In genomic region chr19:7089842-7090251, GRCm38 (mm10) we compare ENCODE assay signal across 10 mouse cellular contexts. TPM values are rescaled to one million over a fixed set of nuclear protein-coding genes. Genes with fewer than 3 reads are reported as not detected.
DNase-seq lines count a peak whose midpoint lies in the region; ATAC-seq lines count a peak whose summit lies in the region.
"Had no signal": no experiment of that assay in that cellular context is flagged by ENCODE, and none has a peak within 500 bp of the region (broad histone marks: within the 10 kb centered on the region; RNA-seq: fewer than 3 reads in every experiment).

No protein-coding gene starts in this region.

- H3K9me3 ChIP-seq in kidney, embryonic 15.5 days (replicated peaks): no peaks in the 10 kb centered on the region
- no peaks in the 10 kb centered on the region for H3K9me3 ChIP-seq in forebrain, embryonic 12.5 days
- no peaks in the 10 kb centered on the region for H3K9me3 ChIP-seq in hindbrain, embryonic 16.5 days (ENCODE audit: control insufficient read depth, low read length)
- no peaks in the 10 kb centered on the region for H3K9me3 ChIP-seq in midbrain, embryonic 15.5 days
- H3K9me3 ChIP-seq: neural tube, embryonic 12.5 days had no signal

- no peak overlapping the region for H3K4me3 ChIP-seq in kidney, embryonic 15.5 days (replicated peaks)
- no peak overlapping the region for H3K4me3 ChIP-seq in forebrain, embryonic 12.5 days (replicated peaks)
- H3K4me3 ChIP-seq in hindbrain, embryonic 16.5 days (ENCODE audit: low read length): no peak overlapping the region
- no peak overlapping the region for H3K4me3 ChIP-seq in midbrain, embryonic 15.5 days
- H3K4me3 ChIP-seq: neural tube, embryonic 12.5 days had no signal

- peaks cover 61% of the 10 kb centered on the region for H3K4me1 ChIP-seq in kidney, embryonic 15.5 days
- peaks cover 73% of the 10 kb centered on the region for H3K4me1 ChIP-seq in forebrain, embryonic 12.5 days
- peaks cover 53% of the 10 kb centered on the region for H3K4me1 ChIP-seq in hindbrain, embryonic 16.5 days (ENCODE audit: control insufficient read depth, insufficient read depth, low read depth, low read length)
- peaks cover 72% of the 10 kb centered on the region for H3K4me1 ChIP-seq in midbrain, embryonic 15.5 days

- no peaks in the 10 kb centered on the region for H3K36me3 ChIP-seq in kidney, embryonic 15.5 days
- H3K36me3 ChIP-seq in forebrain, embryonic 12.5 days (replicated peaks): no peaks in the 10 kb centered on the region
- no peaks in the 10 kb centered on the region for H3K36me3 ChIP-seq in hindbrain, embryonic 16.5 days (ENCODE audit: control insufficient read depth, insufficient read depth, low read length)
- H3K36me3 ChIP-seq in midbrain, embryonic 15.5 days (replicated peaks): no peaks in the 10 kb centered on the region
- H3K36me3 ChIP-seq: neural tube, embryonic 12.5 days had no signal

- H3K4me2 ChIP-seq in kidney, embryonic 15.5 days: no peak overlapping the region
- H3K4me2 ChIP-seq in forebrain, embryonic 12.5 days: no peak overlapping the region
- H3K4me2 ChIP-seq in hindbrain, embryonic 16.5 days (ENCODE audit: low read length): no peak overlapping the region
- no peak overlapping the region for H3K4me2 ChIP-seq in midbrain, embryonic 15.5 days
- H3K4me2 ChIP-seq: neural tube, embryonic 12.5 days had no signal

- 0 out of 2 replicates have a peak overlapping the region, but pooled peaks have one; percentile 27 for H3K27ac ChIP-seq in kidney, embryonic 15.5 days
- peak overlapping the region; percentile 85 for H3K27ac ChIP-seq in forebrain, embryonic 12.5 days
- H3K27ac ChIP-seq in hindbrain, embryonic 16.5 days (ENCODE audit: low read depth, low read length): peak overlapping the region; percentile 23; the same call in 1 of the 2 replicates
- H3K27ac ChIP-seq in midbrain, embryonic 15.5 days: peak overlapping the region; percentile 76
- H3K27ac ChIP-seq: neural tube, embryonic 12.5 days had no signal

- 71% methylated on average over 7 of the region's 7 CpGs for WGBS in kidney, embryonic 15.5 days
- WGBS in forebrain, embryonic 12.5 days: 38% methylated on average over 7 of the region's 7 CpGs
- WGBS in hindbrain, embryonic 16.5 days: 36% methylated on average over 7 of the region's 7 CpGs
- 27% methylated on average over 7 of the region's 7 CpGs for WGBS in midbrain, embryonic 15.5 days

- no peak overlapping the region for H3K9ac ChIP-seq in kidney, embryonic 15.5 days
- H3K9ac ChIP-seq in forebrain, embryonic 12.5 days: peak overlapping the region; percentile 7; the same call in 1 of the 2 replicates
- H3K9ac ChIP-seq in hindbrain, embryonic 16.5 days (ENCODE audit: low read depth, low read length): peak overlapping the region; percentile 43
- no peak overlapping the region for H3K9ac ChIP-seq in midbrain, embryonic 15.5 days
- H3K9ac ChIP-seq: neural tube, embryonic 12.5 days had no signal

- DNase-seq in kidney, postnatal 10 days: no peak
- no peak for DNase-seq in thymus, postnatal 0 days (ENCODE audit: low spot score)
- DNase-seq: kidney, adult 2 months; right cerebral cortex, postnatal 25 days had no signal

- H3K27me3 ChIP-seq in kidney, embryonic 15.5 days: peaks cover 72% of the 10 kb centered on the region
- H3K27me3 ChIP-seq in forebrain, embryonic 12.5 days: peaks cover 22% of the 10 kb centered on the region; the same call in 1 of the 2 replicates
- peaks cover 2% of the 10 kb centered on the region; the same call in 1 of the 2 replicates for H3K27me3 ChIP-seq in hindbrain, embryonic 16.5 days (replicated peaks; ENCODE audit: control insufficient read depth, insufficient read depth, low read length)
- 0 out of 2 replicates have a peak, but pooled peaks cover 3% of the 10 kb centered on the region for H3K27me3 ChIP-seq in midbrain, embryonic 15.5 days (replicated peaks)

- no peak for ATAC-seq in kidney, embryonic 15.5 days (replicated peaks; ENCODE audit: low FRiP score)
- ATAC-seq in forebrain, embryonic 12.5 days (ENCODE audit: low FRiP score): no peak
- ATAC-seq in hindbrain, embryonic 16.5 days: no peak
- ATAC-seq in midbrain, embryonic 15.5 days (replicated peaks): no peak
- no peak for ATAC-seq in CD4-positive, CD25-positive, alpha-beta regulatory T cell, adult 4 months

RNA-seq across cellular contexts. Expression of gene Flrt1, which starts 15.7 kb away (rescaled TPM):
- polyA plus RNA-seq in kidney, embryonic 15.5 days (2015; fragmentation: Nextera tagmentation; extraction: Ambion mirVana): 4.4 and 5.0 TPM in 2 replicates
- polyA plus RNA-seq in forebrain, embryonic 12.5 days (2016; fragmentation: Nextera tagmentation; extraction: Ambion mirVana): 7.3 and 8.0 TPM in 2 replicates
- 8.8 and 11.3 TPM in 2 replicates for polyA plus RNA-seq in hindbrain, embryonic 16.5 days (2015; fragmentation: Nextera tagmentation; extraction: Ambion mirVana)
- polyA plus RNA-seq in midbrain, embryonic 15.5 days (2015; fragmentation: Nextera tagmentation; extraction: Ambion mirVana): 12.2 and 12.5 TPM in 2 replicates
- polyA plus RNA-seq in thymus, postnatal 0 days (2015; fragmentation: Nextera tagmentation; extraction: Ambion mirVana): 1.3 and 1.5 TPM in 2 replicates
- under 1 TPM in 1 of 2 experiments, not detected in 1; 0.22 TPM for polyA plus RNA-seq in CD4-positive, CD25-positive, alpha-beta regulatory T cell, adult 4 months (2017; shearing (Covaris generic))

RNA-seq across cellular contexts. Expression of gene Macrod1, which starts 33.2 kb away (rescaled TPM):
- 13.9 and 14.8 TPM in 2 replicates for polyA plus RNA-seq in kidney, embryonic 15.5 days (2015; fragmentation: Nextera tagmentation; extraction: Ambion mirVana)
- polyA plus RNA-seq in forebrain, embryonic 12.5 days (2016; fragmentation: Nextera tagmentation; extraction: Ambion mirVana): 4.4 and 5.3 TPM in 2 replicates
- polyA plus RNA-seq in hindbrain, embryonic 16.5 days (2015; fragmentation: Nextera tagmentation; extraction: Ambion mirVana): 6.3 and 7.1 TPM in 2 replicates
- 5.6 and 6.0 TPM in 2 replicates for polyA plus RNA-seq in midbrain, embryonic 15.5 days (2015; fragmentation: Nextera tagmentation; extraction: Ambion mirVana)
- 15.3 and 16.6 TPM in 2 replicates for polyA plus RNA-seq in thymus, postnatal 0 days (2015; fragmentation: Nextera tagmentation; extraction: Ambion mirVana)
- polyA plus RNA-seq in CD4-positive, CD25-positive, alpha-beta regulatory T cell, adult 4 months (2017; shearing (Covaris generic)): 1 to 10 TPM in 1 of 2 experiments, not detected in 1; 2.3 TPM

RNA-seq across cellular contexts. Expression of gene Stip1, which starts 50.1 kb away (rescaled TPM):
- polyA plus RNA-seq in kidney, embryonic 15.5 days (2015; fragmentation: Nextera tagmentation; extraction: Ambion mirVana): 290 and 298 TPM in 2 replicates
- polyA plus RNA-seq in forebrain, embryonic 12.5 days (2016; fragmentation: Nextera tagmentation; extraction: Ambion mirVana): 324 and 357 TPM in 2 replicates
- polyA plus RNA-seq in hindbrain, embryonic 16.5 days (2015; fragmentation: Nextera tagmentation; extraction: Ambion mirVana): 214 and 236 TPM in 2 replicates
- 214 and 230 TPM in 2 replicates for polyA plus RNA-seq in midbrain, embryonic 15.5 days (2015; fragmentation: Nextera tagmentation; extraction: Ambion mirVana)
- polyA plus RNA-seq in thymus, postnatal 0 days (2015; fragmentation: Nextera tagmentation; extraction: Ambion mirVana): 149 and 196 TPM in 2 replicates
- 100 to 1,000 TPM; 117 to 119 TPM for polyA plus RNA-seq in CD4-positive, CD25-positive, alpha-beta regulatory T cell, adult 4 months (2017; shearing (Covaris generic))

Comparison
In these comparisons a context has a peak if more than half of its experiments do, and no peak if none do; other contexts are left out.
1. H3K27ac ChIP-seq: peak in every context shown above with its lines; median percentile 85 in forebrain, embryonic 12.5 days; 76 in midbrain, embryonic 15.5 days; 27 in kidney, embryonic 15.5 days; 23 in hindbrain, embryonic 16.5 days.
2. H3K9ac ChIP-seq: peak in forebrain, embryonic 12.5 days (single experiment) and hindbrain, embryonic 16.5 days (single experiment); none in kidney, embryonic 15.5 days (single experiment) and midbrain, embryonic 15.5 days (single experiment).